Mouse (Mus musculus) liver, embryonic 12.5 days (tissue): ENCODE results near the gene Cdkal1. TPM values are rescaled to one million over a fixed set of nuclear protein-coding genes. Genes with fewer than 3 reads are reported as not detected.
A peak's percentile ranks its signal among the peaks of the same experiment; 100 is the strongest.

Experiments used
- ATAC-seq: fragments of 200-750 bp; cut with Nextera tagmentation; 2 replicates; pipeline ENCODE4 v1.8.0; 2017; ENCODE audit warnings: moderate number of reproducible peaks, mild to moderate bottlenecking, moderate library complexity
- H3K27ac ChIP-seq: fragments of 300-500 bp; sonication (generic); 2 replicates; pipeline ENCODE4 v1.5.1; 2016; ENCODE audit warnings: mild to moderate bottlenecking
- H3K27me3 ChIP-seq: fragments of 300-500 bp; sonication (generic); replicated peaks from 2 replicates; pipeline ENCODE4 v1.6.1; 2016; ENCODE audit warnings: mild to moderate bottlenecking, moderate library complexity
- H3K36me3 ChIP-seq: fragments of 300-500 bp; sonication (generic); 2 replicates; pipeline ENCODE4 v1.6.1; 2016; ENCODE audit warnings: mild to moderate bottlenecking, moderate library complexity
- H3K4me1 ChIP-seq: fragments of 300-500 bp; sonication (generic); 2 replicates; pipeline ENCODE4 v1.6.1; 2016
- H3K4me2 ChIP-seq: fragments of 300-500 bp; sonication (generic); 2 replicates; pipeline ENCODE4 v1.6.1; 2016; ENCODE audit warnings: mild to moderate bottlenecking, moderate library complexity
- H3K4me3 ChIP-seq: fragments of 300-500 bp; sonication (generic); 2 replicates; pipeline ENCODE4 v1.5.1; 2016; ENCODE audit warnings: mild to moderate bottlenecking, moderate library complexity
- H3K9ac ChIP-seq: fragments of 300-500 bp; sonication (generic); 2 replicates; pipeline ENCODE4 v1.6.1; 2016; ENCODE audit warnings: mild to moderate bottlenecking, moderate library complexity
- H3K9me3 ChIP-seq: fragments of 300-500 bp; sonication (generic); replicated peaks from 2 replicates; pipeline ENCODE4 v1.6.1; 2016; ENCODE audit warnings: mild to moderate bottlenecking, moderate library complexity
- WGBS: fragments of 180-500 bp; shearing (Covaris S2); methylation state at CpG from one replicate; pipeline ENCODE4 v1.1.7; 2016; ENCODE audit not compliant: insufficient replicate concordance; 5-methylcytosine and 5-hydroxymethylcytosine counted together
- polyA plus RNA-seq: library from polyadenylated mRNA; unstranded; fragments of >200 nt; fragmentation: Nextera tagmentation; extraction: Ambion mirVana; gene quantifications from 2 replicates; pipeline ENCODE4 v1.2.1, GENCODE M21; 2016

The Cdkal1 gene
- polyA plus RNA-seq, 1 experiment from 2014 or later = 16.0 TPM

GRCm38 (mm10) chr13:29224815-29225214 is 630.7 kb downstream of the Cdkal1 start:
- H3K27ac ChIP-seq = no peak overlapping the region
- H3K4me2 ChIP-seq = no peak overlapping the region
- no peaks in the 10 kb centered on the region for H3K4me1 ChIP-seq
- no peak overlapping the region for H3K9ac ChIP-seq
- 78% methylated on average over 5 of the region's 5 CpGs for WGBS
- no peaks in the 10 kb centered on the region for H3K36me3 ChIP-seq
- no peaks in the 10 kb centered on the region for H3K9me3 ChIP-seq
- no peaks in the 10 kb centered on the region for H3K27me3 ChIP-seq
- ATAC-seq = no peak
- H3K4me3 ChIP-seq = no peak overlapping the region

- Histone ChIP-seq H3K4me3 (no peak overlapping the region), H3K9ac (no peak overlapping the region), H3K27me3 (no peaks in the 10 kb centered on the region), H3K27ac (no peak overlapping the region), H3K4me2 (no peak overlapping the region), H3K9me3 (no peaks in the 10 kb centered on the region), H3K36me3 (no peaks in the 10 kb centered on the region), H3K4me1 (no peaks in the 10 kb centered on the region)
- 50% methylated on average over 10 of the region's 10 CpGs for WGBS
- ATAC-seq = no peak
Measured at GRCm38 (mm10) chr13:29222261-29222838, 633.1 kb downstream of the Cdkal1 start.

GRCm38 (mm10) chr13:29221646-29222045 is 633.8 kb downstream of the Cdkal1 start:
- no peak overlapping the region for H3K9ac ChIP-seq
- H3K9me3 ChIP-seq = no peaks in the 10 kb centered on the region
- H3K36me3 ChIP-seq = no peaks in the 10 kb centered on the region
- H3K27me3 ChIP-seq = no peaks in the 10 kb centered on the region
- 74% methylated on average over 5 of the region's 5 CpGs for WGBS
- ATAC-seq = no peak
- H3K4me3 ChIP-seq = no peak overlapping the region
- H3K4me2 ChIP-seq = no peak overlapping the region
- H3K27ac ChIP-seq = no peak overlapping the region
- no peaks in the 10 kb centered on the region for H3K4me1 ChIP-seq

- Histone ChIP-seq H3K9ac (no peak overlapping the region), H3K27ac (no peak overlapping the region)
Measured at GRCm38 (mm10) chr13:29218594-29219230, 636.8 kb downstream of the Cdkal1 start.

GRCm38 (mm10) chr13:29210159-29211021 is 645.1 kb downstream of the Cdkal1 start:
- no peak for ATAC-seq
- Histone ChIP-seq H3K27me3 (no peaks in the 10 kb centered on the region), H3K4me1 (peaks cover 7% of the 10 kb centered on the region; the same call in 1 of the 2 replicates), H3K9ac (no peak overlapping the region), H3K9me3 (no peaks in the 10 kb centered on the region), H3K36me3 (no peaks in the 10 kb centered on the region), H3K4me3 (peak overlapping the region; percentile 35), H3K27ac (no peak overlapping the region), H3K4me2 (peak overlapping the region; percentile 67)
- WGBS = 6% methylated on average over 27 of the region's 27 CpGs

More at GRCm38 (mm10) chr13:29218594-29219230, 636.8 kb downstream of the Cdkal1 start:
- Histone ChIP-seq H3K9me3 (no peaks in the 10 kb centered on the region), H3K4me2 (no peak overlapping the region), H3K4me3 (no peak overlapping the region), H3K27me3 (no peaks in the 10 kb centered on the region), H3K4me1 (no peaks in the 10 kb centered on the region), H3K36me3 (no peaks in the 10 kb centered on the region)
- no peak for ATAC-seq

GRCm38 (mm10) chr13:29208749-29209148 is 646.7 kb downstream of the Cdkal1 start:
- no peak overlapping the region for H3K9ac ChIP-seq
- no peak overlapping the region for H3K27ac ChIP-seq
- no peak overlapping the region for H3K4me2 ChIP-seq
- no peak for ATAC-seq
- H3K4me1 ChIP-seq = peaks cover 7% of the 10 kb centered on the region; the same call in 1 of the 2 replicates
- no peak overlapping the region for H3K4me3 ChIP-seq
- no peaks in the 10 kb centered on the region for H3K27me3 ChIP-seq
- no peaks in the 10 kb centered on the region for H3K9me3 ChIP-seq
- no peaks in the 10 kb centered on the region for H3K36me3 ChIP-seq
- WGBS = 77% methylated on average over 6 of the region's 6 CpGs

GRCm38 (mm10) chr13:29203856-29204255 is 651.6 kb downstream of the Cdkal1 start:
- Histone ChIP-seq H3K36me3 (no peaks in the 10 kb centered on the region), H3K27ac (no peak overlapping the region), H3K4me2 (no peak overlapping the region), H3K27me3 (no peaks in the 10 kb centered on the region), H3K4me1 (no peaks in the 10 kb centered on the region), H3K4me3 (no peak overlapping the region), H3K9ac (no peak overlapping the region), H3K9me3 (no peaks in the 10 kb centered on the region)
- WGBS = 62% methylated on average over 5 of the region's 5 CpGs
- no peak for ATAC-seq

GRCm38 (mm10) chr13:29203426-29203825 is 652.0 kb downstream of the Cdkal1 start:
- Histone ChIP-seq H3K27me3 (no peaks in the 10 kb centered on the region), H3K4me3 (no peak overlapping the region), H3K4me2 (no peak overlapping the region), H3K4me1 (no peaks in the 10 kb centered on the region), H3K27ac (no peak overlapping the region), H3K36me3 (no peaks in the 10 kb centered on the region), H3K9ac (no peak overlapping the region), H3K9me3 (no peaks in the 10 kb centered on the region)
- ATAC-seq = no peak
- 64% methylated on average over 5 of the region's 5 CpGs for WGBS

- 57% methylated on average over 2 of the region's 2 CpGs for WGBS
- Histone ChIP-seq H3K9me3 (no peaks in the 10 kb centered on the region), H3K36me3 (no peaks in the 10 kb centered on the region), H3K4me3 (no peak overlapping the region), H3K27me3 (no peaks in the 10 kb centered on the region), H3K27ac (no peak overlapping the region), H3K4me2 (no peak overlapping the region), H3K4me1 (no peaks in the 10 kb centered on the region), H3K9ac (no peak overlapping the region)
- ATAC-seq = no peak
Measured at GRCm38 (mm10) chr13:29202562-29202961, 652.9 kb downstream of the Cdkal1 start.

GRCm38 (mm10) chr13:29199679-29200078 is 655.8 kb downstream of the Cdkal1 start:
- Histone ChIP-seq H3K9me3 (no peaks in the 10 kb centered on the region), H3K4me1 (no peaks in the 10 kb centered on the region), H3K36me3 (no peaks in the 10 kb centered on the region), H3K9ac (no peak overlapping the region), H3K27me3 (no peaks in the 10 kb centered on the region), H3K4me2 (no peak overlapping the region), H3K4me3 (no peak overlapping the region), H3K27ac (no peak overlapping the region)
- WGBS = 47% methylated on average over 6 of the region's 6 CpGs
- no peak for ATAC-seq

- ATAC-seq = no peak
- Histone ChIP-seq H3K4me3 (no peak overlapping the region), H3K4me2 (no peak overlapping the region), H3K9me3 (no peaks in the 10 kb centered on the region), H3K4me1 (no peaks in the 10 kb centered on the region), H3K27ac (no peak overlapping the region), H3K9ac (no peak overlapping the region), H3K36me3 (no peaks in the 10 kb centered on the region), H3K27me3 (no peaks in the 10 kb centered on the region)
- 44% methylated on average over 9 of the region's 9 CpGs for WGBS
Measured at GRCm38 (mm10) chr13:29196798-29197498, 658.5 kb downstream of the Cdkal1 start.

GRCm38 (mm10) chr13:29195722-29196121 is 659.8 kb downstream of the Cdkal1 start:
- 48% methylated on average over 4 of the region's 4 CpGs for WGBS
- no peak overlapping the region for H3K4me2 ChIP-seq
- no peaks in the 10 kb centered on the region for H3K36me3 ChIP-seq

More at GRCm38 (mm10) chr13:29195722-29196121, 659.8 kb downstream of the Cdkal1 start:
- no peak overlapping the region for H3K27ac ChIP-seq
- H3K4me1 ChIP-seq = no peaks in the 10 kb centered on the region
- no peak overlapping the region for H3K9ac ChIP-seq
- H3K9me3 ChIP-seq = no peaks in the 10 kb centered on the region
- no peak for ATAC-seq
- no peak overlapping the region for H3K4me3 ChIP-seq
- H3K27me3 ChIP-seq = no peaks in the 10 kb centered on the region
